Mouse (Mus musculus) ES-Bruce4 (cell line): ENCODE measurements at regions not wholly inside any gene's neighbourhood (a gene's known extent, or its start where the extent isn't known, plus 50 kb on each side); places are given as distances from the start of the nearest gene placed in this dataset.

Experiments used
- H3K27ac ChIP-seq: 2 replicates; pipeline ENCODE4 v1.5.1; 2012; ENCODE audit warnings: low read length, inconsistent platforms; ENCODE audit not compliant: insufficient read depth
- H3K27me3 ChIP-seq: 2 replicates; pipeline ENCODE4 v1.6.1; 2012; ENCODE audit warnings: mild to moderate bottlenecking, low read length, inconsistent platforms; ENCODE audit not compliant: control insufficient read depth, poor library complexity, insufficient read depth, severe bottlenecking
- H3K36me3 ChIP-seq: 2 replicates; pipeline ENCODE4 v1.6.1; 2012; ENCODE audit warnings: inconsistent platforms, mild to moderate bottlenecking, low read length, moderate library complexity; ENCODE audit not compliant: control insufficient read depth, poor library complexity, insufficient read depth, severe bottlenecking
- H3K4me1 ChIP-seq: one replicate; pipeline ENCODE4 v1.8.1; 2011; ENCODE audit warnings: low read length; ENCODE audit not compliant: control insufficient read depth, insufficient read depth
- H3K4me3 ChIP-seq: 2 replicates; pipeline ENCODE4 v1.5.1; 2011; ENCODE audit warnings: low read depth, mild to moderate bottlenecking, low read length
- H3K9ac ChIP-seq: 2 replicates; pipeline ENCODE4 v1.6.1; 2012; ENCODE audit warnings: low read depth, mild to moderate bottlenecking, inconsistent platforms; ENCODE audit not compliant: poor library complexity, severe bottlenecking
- H3K9me3 ChIP-seq: replicated peaks from 2 replicates; pipeline ENCODE4 v1.6.1; 2012; ENCODE audit warnings: mild to moderate bottlenecking, low read length, inconsistent platforms; ENCODE audit not compliant: control insufficient read depth, poor library complexity, insufficient read depth, severe bottlenecking
- CTCF ChIP-seq: IDR thresholded peaks from one replicate; pipeline ENCODE4 v1.8.1; 2011; ENCODE audit warnings: low read depth, low read length
- EP300 ChIP-seq: IDR thresholded peaks from 2 replicates; pipeline ENCODE4 v1.6.1; 2011; ENCODE audit warnings: low read depth, low read length; ENCODE audit not compliant: insufficient read depth
- POLR2A ChIP-seq: IDR thresholded peaks from one replicate; pipeline ENCODE4 v1.8.1; 2011; ENCODE audit warnings: low read length; ENCODE audit not compliant: insufficient read depth

DNA sequence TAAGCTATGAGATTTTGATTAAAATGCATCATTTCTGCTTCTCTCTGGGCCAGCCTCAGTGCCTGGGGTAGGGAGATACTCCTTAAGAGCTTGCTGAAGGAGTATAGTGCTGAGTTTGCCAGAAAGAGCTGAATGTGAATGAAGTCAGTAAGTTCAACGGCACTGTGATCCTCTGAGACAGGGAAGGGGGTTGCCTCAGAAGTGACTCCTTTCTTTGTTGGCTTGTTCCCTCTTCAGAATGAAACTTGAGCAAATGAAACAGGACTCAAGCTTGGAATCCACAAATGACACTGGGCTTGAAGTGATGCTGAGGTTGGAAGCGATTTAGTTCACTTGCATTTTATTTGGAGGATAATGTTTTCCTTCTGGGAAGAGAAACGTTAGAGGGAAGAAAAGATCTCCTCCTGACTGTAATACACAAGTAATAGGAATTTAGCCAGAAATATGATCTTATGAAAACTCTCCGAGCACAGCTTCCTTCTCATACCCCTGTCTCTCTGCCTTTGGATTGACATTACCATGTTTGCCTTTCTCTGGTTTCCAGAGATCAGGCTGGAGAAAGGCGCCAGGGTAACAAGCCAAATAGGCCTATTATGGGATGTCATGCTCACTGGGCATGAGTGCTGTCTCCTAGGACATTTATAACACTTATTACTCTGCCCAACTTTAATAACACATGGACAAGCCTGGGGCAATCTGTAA lies 77.0 kb upstream of the Ubash3b start:
- Histone ChIP-seq H3K4me3 (no peak overlapping the region), H3K27ac (no peak overlapping the region), H3K9ac (no peak overlapping the region), H3K4me1 (no peaks in the 10 kb centered on the region), H3K36me3 (no peaks in the 10 kb centered on the region), H3K27me3 (no peaks in the 10 kb centered on the region), H3K9me3 (no peaks in the 10 kb centered on the region)
- TF ChIP-seq POLR2A = no peak

DNA sequence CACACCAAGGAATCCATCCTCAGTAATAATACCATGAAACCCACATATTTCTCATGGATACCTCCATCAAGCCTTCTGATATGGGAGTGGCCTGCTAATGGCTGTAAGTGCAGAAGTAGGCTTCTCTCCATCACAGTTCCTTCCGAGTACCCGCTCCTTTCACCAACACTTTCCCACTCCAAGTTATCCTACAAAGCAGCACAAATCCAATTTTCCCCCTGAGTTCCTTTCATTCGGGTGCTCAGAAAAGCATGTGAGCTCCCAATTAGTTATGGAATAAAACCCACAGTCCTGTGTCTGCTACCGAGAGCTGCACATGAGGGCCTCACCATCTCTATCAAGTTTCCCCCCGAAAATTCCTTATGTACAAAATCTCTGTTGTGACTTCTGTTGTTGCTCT lies 75.8 kb upstream of the Ubash3b start:
- Histone ChIP-seq H3K9ac (no peak overlapping the region), H3K9me3 (no peaks in the 10 kb centered on the region), H3K4me3 (no peak overlapping the region), H3K27ac (no peak overlapping the region), H3K27me3 (no peaks in the 10 kb centered on the region), H3K4me1 (no peaks in the 10 kb centered on the region), H3K36me3 (no peaks in the 10 kb centered on the region)
- TF ChIP-seq CTCF (no peak), EP300 (no peak), POLR2A (no peak)

DNA sequence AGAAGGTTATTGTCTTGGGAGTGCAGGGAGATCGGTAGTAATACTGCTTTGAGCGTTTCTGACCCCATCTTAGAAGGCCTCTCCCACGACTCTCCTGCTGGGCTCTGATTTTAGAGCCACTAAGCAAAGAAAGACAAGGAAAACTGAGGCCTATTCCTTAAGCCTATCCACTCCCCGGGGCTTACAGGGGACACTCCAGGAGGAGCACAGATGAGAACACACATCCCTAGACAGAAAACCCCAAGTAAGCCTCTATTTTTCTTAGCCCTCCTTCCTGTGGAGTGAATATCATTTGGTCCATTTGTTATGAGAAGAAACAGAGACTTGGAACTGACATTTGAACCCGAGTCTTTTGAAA lies 67.7 kb upstream of the Ubash3b start:
- Histone ChIP-seq H3K9ac (peak overlapping the region; percentile 17; the same call in 1 of the 2 replicates), H3K4me3 (peak overlapping the region; percentile 75), H3K4me1 (no peaks in the 10 kb centered on the region), H3K36me3 (no peaks in the 10 kb centered on the region), H3K9me3 (no peaks in the 10 kb centered on the region), H3K27ac (no peak overlapping the region), H3K27me3 (no peaks in the 10 kb centered on the region; the same call in 1 of the 2 replicates)
- TF ChIP-seq CTCF (no peak), EP300 (no peak), POLR2A (no peak)

DNA sequence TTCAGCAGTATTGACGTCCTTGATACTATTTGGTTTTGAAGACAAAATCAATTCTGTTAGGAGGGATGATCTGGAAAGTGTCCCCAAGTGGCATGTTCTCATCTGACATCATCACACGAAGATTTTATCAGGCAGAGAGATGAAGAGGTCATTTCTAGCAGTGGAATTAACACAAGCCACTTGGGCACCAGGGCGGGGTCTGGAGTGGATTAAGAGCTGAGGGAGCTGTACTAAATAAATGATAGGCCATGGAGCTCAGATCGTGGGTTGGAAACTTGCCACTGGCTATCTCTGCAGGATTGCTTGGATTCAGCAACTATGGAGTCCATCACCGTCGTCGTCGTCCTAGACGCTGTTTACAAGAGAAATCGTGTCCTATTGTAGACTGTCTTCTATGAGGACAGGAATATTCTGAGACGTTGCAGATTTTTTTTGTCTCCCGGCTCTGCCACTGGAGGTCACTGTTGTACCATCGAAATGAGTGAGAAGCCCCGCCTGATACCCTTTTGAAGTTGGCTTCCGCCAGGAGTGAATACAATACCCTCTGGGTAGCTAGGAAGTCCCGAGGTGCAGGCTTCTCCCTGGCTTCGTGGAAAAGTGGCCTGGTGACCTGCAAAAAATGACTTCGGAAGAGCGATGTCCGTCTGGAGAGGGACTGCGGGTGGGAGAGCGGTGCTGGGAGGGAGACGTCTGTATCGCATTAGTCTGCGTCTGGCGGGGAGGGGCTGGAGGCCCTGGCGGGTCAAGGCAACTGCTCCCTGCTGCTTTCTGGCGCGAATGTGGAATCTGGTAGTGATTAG lies 67.1 kb upstream of the Ubash3b start:
- Histone ChIP-seq H3K9ac (peak overlapping the region; percentile 17; the same call in 1 of the 2 replicates), H3K4me1 (no peaks in the 10 kb centered on the region), H3K4me3 (peak overlapping the region; percentile 75), H3K36me3 (no peaks in the 10 kb centered on the region), H3K27ac (no peak overlapping the region), H3K27me3 (no peaks in the 10 kb centered on the region; the same call in 1 of the 2 replicates), H3K9me3 (no peaks in the 10 kb centered on the region)
- no peak for TF ChIP-seq EP300
- peak; percentile 29 for TF ChIP-seq CTCF

DNA sequence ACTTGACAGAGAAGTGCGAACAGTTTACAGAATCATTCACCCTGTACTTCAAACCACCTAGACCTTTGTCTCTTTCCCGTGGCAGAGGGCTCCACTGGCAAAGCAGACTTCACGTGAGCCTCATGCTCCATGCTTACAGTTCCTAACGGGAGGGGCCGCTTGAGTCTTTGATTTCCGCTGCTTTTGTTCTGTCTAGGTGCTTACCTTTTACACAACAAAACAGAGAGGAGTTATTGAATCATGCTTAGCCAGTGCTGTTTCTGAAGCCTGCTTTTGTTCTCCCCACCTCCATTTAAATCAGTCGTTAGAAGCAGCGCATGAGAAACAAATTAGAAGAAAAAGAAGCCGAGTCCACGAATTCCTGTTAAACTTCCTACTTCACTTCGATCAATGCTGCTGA lies 61.9 kb upstream of the Ubash3b start:
- peaks cover 3% of the 10 kb centered on the region for H3K9me3 ChIP-seq
- H3K27me3 ChIP-seq = no peaks in the 10 kb centered on the region
- no peaks in the 10 kb centered on the region for H3K4me1 ChIP-seq
- no peak overlapping the region for H3K27ac ChIP-seq
- H3K9ac ChIP-seq = no peak overlapping the region
- TF ChIP-seq CTCF (no peak), EP300 (no peak), POLR2A (no peak)
- no peaks in the 10 kb centered on the region for H3K36me3 ChIP-seq
- no peak overlapping the region for H3K4me3 ChIP-seq

DNA sequence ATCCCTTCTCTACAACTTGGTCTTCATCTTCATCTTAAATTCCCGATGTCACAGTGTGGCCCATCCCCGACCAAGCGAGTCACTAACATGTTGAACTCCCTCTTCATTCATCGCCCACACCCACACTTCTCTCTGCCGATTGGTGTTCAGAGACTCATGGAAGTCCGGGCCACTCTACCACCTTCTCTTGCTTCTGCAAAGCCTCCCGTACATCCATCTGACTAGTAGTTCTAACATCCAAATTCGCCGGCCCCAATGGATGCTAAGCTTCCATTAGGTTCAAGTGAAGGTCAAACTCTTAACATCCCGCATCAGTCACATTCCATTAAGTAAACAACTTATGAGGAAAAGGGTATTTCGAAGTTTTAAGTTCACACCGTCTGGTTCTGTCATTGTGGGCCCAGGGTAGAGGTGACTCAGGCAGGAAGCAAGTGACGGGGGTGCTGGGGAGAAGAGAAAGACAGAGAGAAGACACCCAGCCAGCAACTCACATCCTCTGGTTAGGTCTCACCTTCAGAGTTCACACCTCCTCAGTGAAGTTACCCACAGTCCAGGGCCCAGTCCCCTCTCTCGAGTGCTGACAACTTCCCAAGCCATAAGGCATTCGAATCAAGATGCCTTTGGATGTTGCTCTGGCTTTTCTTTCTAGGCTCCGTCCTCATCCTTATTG lies 61.0 kb upstream of the Ubash3b start:
- TF ChIP-seq POLR2A (no peak), EP300 (no peak), CTCF (no peak)
- Histone ChIP-seq H3K9me3 (peaks cover 6% of the 10 kb centered on the region), H3K4me3 (no peak overlapping the region), H3K36me3 (no peaks in the 10 kb centered on the region), H3K9ac (no peak overlapping the region), H3K27ac (no peak overlapping the region), H3K4me1 (no peaks in the 10 kb centered on the region), H3K27me3 (no peaks in the 10 kb centered on the region)
